Mouse (Mus musculus) ZHBTc4 (cell line): Measurements from ENCODE around the gene Rpl39.
"Not testable (repeated sequence)": the region's sequence is repeated elsewhere in the genome, so short reads cannot be mapped to it uniquely, and the experiment has no call there.

Source experiments
- DNase-seq: peaks from one replicate; pipeline ENCODE4 v3.0.0-alpha.2; 2011; ENCODE audit warnings: low read depth, low spot score

Rpl39 gene

GRCm38 (mm10) chrX:37084927-37085660 lies at the start of gene Rpl39:
Rpl39 (minus strand) TSS chrX:37085402.
- peak; percentile 93 for DNase-seq

GRCm38 (mm10) chrX:37126671-37127358 lies 41.6 kb upstream of the Rpl39 start, which contains the start of gene Nkap:
Nkap (plus strand) TSS chrX:37126795.
- peak; percentile 88 for DNase-seq

- no peak for DNase-seq
These were observed 40.3 kb upstream of the Rpl39 start for GRCm38 (mm10) chrX:37125511-37125910.

- no peak for DNase-seq
These were observed 35.0 kb upstream of the Rpl39 start for GRCm38 (mm10) chrX:37120212-37120611.

- no peak for DNase-seq
These were observed 34.4 kb upstream of the Rpl39 start for GRCm38 (mm10) chrX:37119585-37119984.

- no peak for DNase-seq
These were observed 31.9 kb upstream of the Rpl39 start for GRCm38 (mm10) chrX:37117085-37117484.

GRCm38 (mm10) chrX:37110881-37111193 lies 25.6 kb upstream of the Rpl39 start:
- DNase-seq = no peak

GRCm38 (mm10) chrX:37110193-37110880 lies 25.1 kb upstream of the Rpl39 start, which contains the start of gene Upf3b:
Upf3b (minus strand) TSS chrX:37110322.
- DNase-seq = peak; percentile 97

GRCm38 (mm10) chrX:37109526-37110192 lies 24.5 kb upstream of the Rpl39 start:
- no peak for DNase-seq

GRCm38 (mm10) chrX:37103826-37104225 lies 18.6 kb upstream of the Rpl39 start:
- no peak for DNase-seq

- no peak for DNase-seq
These were observed 13.5 kb upstream of the Rpl39 start for GRCm38 (mm10) chrX:37098681-37099080.

GRCm38 (mm10) chrX:37095106-37095768 lies 10.0 kb upstream of the Rpl39 start:
- DNase-seq = no peak

GRCm38 (mm10) chrX:37091457-37091856 lies 6.3 kb upstream of the Rpl39 start:
- DNase-seq = no peak

GRCm38 (mm10) chrX:37088778-37089177 lies 3.6 kb upstream of the Rpl39 start:
- no peak for DNase-seq

GRCm38 (mm10) chrX:37085665-37086064 lies 463 bp upstream of the Rpl39 start:
- DNase-seq = no peak

- DNase-seq = no peak
These were observed 780 bp downstream of the Rpl39 start for GRCm38 (mm10) chrX:37084318-37084926.

- no peak for DNase-seq
These were observed 4.0 kb downstream of the Rpl39 start for GRCm38 (mm10) chrX:37081194-37081593.

- not testable (repeated sequence) for DNase-seq
These were observed 4.9 kb downstream of the Rpl39 start for GRCm38 (mm10) chrX:37080345-37080744.

GRCm38 (mm10) chrX:37076651-37077050 lies 8.6 kb downstream of the Rpl39 start:
- peak; percentile 84 for DNase-seq

GRCm38 (mm10) chrX:37074262-37074892 lies 10.8 kb downstream of the Rpl39 start:
- DNase-seq = peak; percentile 67
